Mouse (Mus musculus): ENCODE data around the gene Olfr894. TPM values are rescaled to one million over a fixed set of nuclear protein-coding genes. Genes with fewer than 3 reads are reported as not detected.
"Not testable (repeated sequence)": the region's sequence is repeated elsewhere in the genome, so short reads cannot be mapped to it uniquely, and the experiment has no call there.

Gene Olfr894
- polyA plus RNA-seq (2016; fragmentation: Nextera tagmentation; extraction: Ambion mirVana) = not detected in 2 replicates

DNA sequence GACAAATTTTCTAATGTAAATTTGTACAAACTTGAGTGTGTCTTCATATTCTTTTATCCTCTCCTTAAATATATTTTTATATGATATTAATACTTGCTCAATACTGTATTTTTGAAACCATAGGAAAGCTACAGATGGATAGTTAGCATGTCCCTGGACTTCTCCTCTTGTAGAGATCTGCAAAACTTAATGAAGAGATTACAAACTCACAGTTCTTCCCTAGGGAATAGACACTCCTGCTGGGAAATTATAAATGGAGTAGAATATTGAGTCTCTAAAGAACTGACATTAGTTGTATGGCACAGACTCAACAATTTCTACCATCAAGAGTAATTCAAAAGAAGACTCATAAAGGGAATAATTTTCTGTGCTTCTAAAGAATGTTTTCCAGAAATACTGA lies at the start of gene Olfr894:
Olfr894 (plus strand) TSS at position 301 of the 400 bp plus-strand sequence.
- Histone ChIP-seq H3K27ac (no peak within 1 kb of the TSS), H3K4me3 (no peak within 1 kb of the TSS), H3K4me1 (no peaks in the 10 kb centered on the region), H3K9me3 (no peaks in the 10 kb centered on the region), H3K27me3 (ENCODE audit: poor library complexity, severe bottlenecking) (no peaks in the 10 kb centered on the region), H3K36me3 (replicated peaks) (no peaks in the 10 kb centered on the region)
- DNase-seq (ENCODE audit: extremely low spot score, low spot score) = no peak

DNA sequence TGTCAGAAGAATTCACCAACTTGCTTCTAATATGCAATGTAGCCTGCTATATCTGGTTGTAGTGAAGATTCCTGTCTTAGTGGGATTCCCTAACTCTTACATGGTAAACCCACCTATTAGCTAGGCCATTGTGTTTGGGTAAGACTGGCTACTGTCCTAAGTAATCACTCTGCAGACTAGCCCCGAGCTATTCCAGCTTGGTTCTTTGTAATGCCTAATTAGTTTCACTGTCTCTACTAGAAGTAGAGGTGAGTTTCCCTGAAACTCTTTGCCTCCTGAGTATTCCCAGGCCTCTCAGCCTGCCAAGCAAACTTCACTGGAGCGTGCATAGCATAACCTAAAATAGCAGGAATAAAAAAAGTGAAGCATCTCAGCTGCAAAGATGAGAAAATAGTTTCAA lies 49.5 kb upstream of the Olfr894 start:
- H3K9me3 ChIP-seq; H3K4me3 ChIP-seq; H3K4me1 ChIP-seq; DNase-seq (ENCODE audit: extremely low spot score, low spot score); H3K36me3 ChIP-seq (replicated peaks); H3K27me3 ChIP-seq (ENCODE audit: poor library complexity, severe bottlenecking); H3K27ac ChIP-seq: not testable (repeated sequence)
- 56% methylated on average over 2 of the region's 2 CpGs for WGBS

DNA sequence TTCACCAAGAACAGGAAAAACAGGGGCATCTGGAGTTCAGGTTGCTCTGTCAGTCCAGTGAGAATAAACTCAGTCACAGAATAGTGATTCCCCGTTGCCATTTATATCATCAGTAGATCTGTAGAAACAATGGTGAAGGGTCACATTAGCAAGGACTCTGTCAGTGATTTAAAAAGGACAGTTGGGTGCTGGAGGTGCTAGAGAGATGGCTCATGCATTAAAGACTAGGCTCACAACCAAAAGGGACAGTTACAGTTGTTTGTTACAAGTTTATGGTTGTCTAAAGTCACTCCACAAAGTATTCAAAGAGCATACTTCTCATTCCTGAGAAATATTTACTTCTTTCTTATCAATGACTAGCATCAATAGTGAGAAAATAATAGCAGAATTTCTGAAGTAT lies 37.1 kb upstream of the Olfr894 start, which contains the start of gene Olfr891:
Olfr891 (minus strand) TSS at position 101 of the 400 bp plus-strand sequence.
- no peak for DNase-seq (ENCODE audit: extremely low spot score, low spot score)
- Histone ChIP-seq H3K4me1 (no peaks in the 10 kb centered on the region), H3K27ac (no peak within 1 kb of the TSS), H3K27me3 (ENCODE audit: poor library complexity, severe bottlenecking) (no peaks in the 10 kb centered on the region), H3K4me3 (no peak within 1 kb of the TSS), H3K9me3 (peaks cover 13% of the 10 kb centered on the region), H3K36me3 (replicated peaks) (no peaks in the 10 kb centered on the region)
- 89% methylated on average over 1 of the region's 1 CpGs for WGBS

DNA sequence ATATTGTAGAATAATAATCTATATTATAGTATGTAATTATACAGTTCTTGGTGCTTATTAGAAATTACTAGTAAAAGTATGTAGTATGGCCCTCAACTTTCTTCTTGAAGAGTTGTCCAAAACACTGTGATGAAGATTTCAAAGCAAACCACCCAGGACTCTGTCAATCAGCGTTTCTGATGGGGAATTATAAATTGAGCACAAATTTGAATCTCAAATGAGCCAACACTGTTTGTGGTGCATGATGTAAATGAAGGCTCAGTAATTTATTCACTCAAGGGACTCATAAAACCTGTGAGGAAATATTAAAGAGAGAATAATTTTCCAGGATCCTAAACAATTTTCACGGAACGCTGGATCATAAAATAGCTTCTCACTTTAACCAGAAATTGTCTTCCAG lies 9.8 kb upstream of the Olfr894 start, which contains the start of gene Olfr893:
Olfr893 (plus strand) TSS at position 301 of the 400 bp plus-strand sequence.
- no peak within 1 kb of the TSS for H3K4me3 ChIP-seq
- no peak for DNase-seq (ENCODE audit: extremely low spot score, low spot score)
- no peaks in the 10 kb centered on the region for H3K4me1 ChIP-seq
- H3K27me3 ChIP-seq (ENCODE audit: poor library complexity, severe bottlenecking) = no peaks in the 10 kb centered on the region
- no peaks in the 10 kb centered on the region; the same call in 1 of the 2 replicates for H3K9me3 ChIP-seq
- no peak within 1 kb of the TSS for H3K27ac ChIP-seq
- no peaks in the 10 kb centered on the region for H3K36me3 ChIP-seq (replicated peaks)
- WGBS = 93% methylated on average over 3 of the region's 3 CpGs

DNA sequence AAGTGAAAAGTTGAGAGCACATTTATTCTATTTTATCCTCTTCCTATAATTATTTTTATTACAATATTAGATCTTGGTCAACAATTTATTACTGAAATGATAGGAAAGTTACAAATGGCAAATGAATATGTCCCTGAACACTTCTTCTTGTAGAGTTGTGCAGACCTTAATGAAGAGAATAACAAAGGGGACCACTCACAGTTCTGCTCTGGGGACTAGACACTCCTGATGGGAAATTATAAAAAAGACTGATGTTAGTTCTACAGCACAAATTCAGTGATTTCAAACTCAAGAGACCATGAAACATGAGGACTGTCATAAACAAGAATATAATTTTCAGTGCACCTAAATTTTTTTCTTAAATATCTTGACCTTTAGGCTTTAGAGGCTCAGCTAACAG lies 34.6 kb downstream of the Olfr894 start, which contains the start of gene Olfr143:
Olfr143 (plus strand) TSS at position 301 of the 400 bp plus-strand sequence.
- Histone ChIP-seq H3K27me3 (ENCODE audit: poor library complexity, severe bottlenecking) (no peaks in the 10 kb centered on the region), H3K27ac (no peak within 1 kb of the TSS), H3K4me1 (no peaks in the 10 kb centered on the region), H3K9me3 (no peaks in the 10 kb centered on the region), H3K4me3 (no peak within 1 kb of the TSS), H3K36me3 (replicated peaks) (no peaks in the 10 kb centered on the region)
- no peak for DNase-seq (ENCODE audit: extremely low spot score, low spot score)

DNA sequence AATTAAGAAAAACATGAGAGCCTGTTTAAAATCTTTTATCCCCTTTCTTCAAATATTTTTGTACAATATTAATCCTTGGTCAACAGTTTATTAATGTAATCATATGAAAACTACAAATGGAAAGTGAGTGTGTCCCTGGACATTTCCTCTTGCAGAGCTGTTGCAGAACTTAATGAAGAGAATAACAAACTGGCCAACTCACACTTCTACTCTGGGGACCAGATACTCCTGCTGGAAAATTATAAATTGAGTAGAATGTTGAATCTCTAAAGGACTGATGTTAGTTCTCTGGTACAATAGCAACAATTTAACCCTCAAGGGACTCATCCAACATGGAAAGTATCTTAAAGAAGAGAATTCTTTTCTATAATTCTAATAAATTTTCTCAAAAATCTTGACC lies 49.7 kb downstream of the Olfr894 start, which contains the start of gene Olfr895:
Olfr895 (plus strand) TSS at position 301 of the 400 bp plus-strand sequence.
- H3K27ac ChIP-seq = no peak within 1 kb of the TSS
- no peak for DNase-seq (ENCODE audit: extremely low spot score, low spot score)
- H3K4me3 ChIP-seq = no peak within 1 kb of the TSS
- H3K4me1 ChIP-seq = no peaks in the 10 kb centered on the region
- no peaks in the 10 kb centered on the region for H3K9me3 ChIP-seq
- H3K27me3 ChIP-seq (ENCODE audit: poor library complexity, severe bottlenecking) = no peaks in the 10 kb centered on the region
- no peaks in the 10 kb centered on the region for H3K36me3 ChIP-seq (replicated peaks)

Other genes starting within 250 kb of the Olfr894 start
- not detected in 2 replicates for gene Olfr881, start 226.2 kb upstream of the Olfr894 start, polyA plus RNA-seq (2016; fragmentation: Nextera tagmentation; extraction: Ambion mirVana)
- gene Olfr883, start 192.2 kb upstream of the Olfr894 start, polyA plus RNA-seq (2016; fragmentation: Nextera tagmentation; extraction: Ambion mirVana) = not detected in 2 replicates
- gene Olfr884, start 171.5 kb upstream of the Olfr894 start, polyA plus RNA-seq (2016; fragmentation: Nextera tagmentation; extraction: Ambion mirVana) = not detected in 2 replicates
- not detected in 2 replicates for gene Olfr885, start 156.7 kb upstream of the Olfr894 start, polyA plus RNA-seq (2016; fragmentation: Nextera tagmentation; extraction: Ambion mirVana)
- gene Olfr887, start 134.0 kb upstream of the Olfr894 start, polyA plus RNA-seq (2016; fragmentation: Nextera tagmentation; extraction: Ambion mirVana) = not detected in 2 replicates
- not detected in 2 replicates for gene Olfr888, start 109.9 kb upstream of the Olfr894 start, polyA plus RNA-seq (2016; fragmentation: Nextera tagmentation; extraction: Ambion mirVana)
- 0.16 and 0.19 TPM in 2 replicates for gene Olfr889, start 102.9 kb upstream of the Olfr894 start, polyA plus RNA-seq (2016; fragmentation: Nextera tagmentation; extraction: Ambion mirVana)
- gene Olfr890, start 75.5 kb upstream of the Olfr894 start, polyA plus RNA-seq (2016; fragmentation: Nextera tagmentation; extraction: Ambion mirVana) = not detected in 2 replicates
- not detected in 2 replicates for gene Olfr891, start 37.2 kb upstream of the Olfr894 start, polyA plus RNA-seq (2016; fragmentation: Nextera tagmentation; extraction: Ambion mirVana)
- not detected in 2 replicates for gene Olfr893, start 9.7 kb upstream of the Olfr894 start, polyA plus RNA-seq (2016; fragmentation: Nextera tagmentation; extraction: Ambion mirVana)
- not detected in 2 replicates for gene Olfr143, start 34.7 kb downstream of the Olfr894 start, polyA plus RNA-seq (2016; fragmentation: Nextera tagmentation; extraction: Ambion mirVana)
- not detected in 2 replicates for gene Olfr895, start 49.8 kb downstream of the Olfr894 start, polyA plus RNA-seq (2016; fragmentation: Nextera tagmentation; extraction: Ambion mirVana)
- not detected in 2 replicates for gene Olfr896-ps1, start 73.1 kb downstream of the Olfr894 start, polyA plus RNA-seq (2016; fragmentation: Nextera tagmentation; extraction: Ambion mirVana)
- gene Olfr25, start 111.0 kb downstream of the Olfr894 start, polyA plus RNA-seq (2016; fragmentation: Nextera tagmentation; extraction: Ambion mirVana) = not detected in 2 replicates
- not detected in 2 replicates for gene Olfr898, start 130.4 kb downstream of the Olfr894 start, polyA plus RNA-seq (2016; fragmentation: Nextera tagmentation; extraction: Ambion mirVana)
- not detected in 2 replicates for gene Olfr250, start 148.8 kb downstream of the Olfr894 start, polyA plus RNA-seq (2016; fragmentation: Nextera tagmentation; extraction: Ambion mirVana)
- gene Olfr251, start 159.0 kb downstream of the Olfr894 start, polyA plus RNA-seq (2016; fragmentation: Nextera tagmentation; extraction: Ambion mirVana) = not detected in 2 replicates
- not detected in 2 replicates for gene Olfr147, start 183.6 kb downstream of the Olfr894 start, polyA plus RNA-seq (2016; fragmentation: Nextera tagmentation; extraction: Ambion mirVana)
- gene Olfr901, start 211.4 kb downstream of the Olfr894 start, polyA plus RNA-seq (2016; fragmentation: Nextera tagmentation; extraction: Ambion mirVana) = not detected in 2 replicates
- gene Olfr902, start 229.6 kb downstream of the Olfr894 start, polyA plus RNA-seq (2016; fragmentation: Nextera tagmentation; extraction: Ambion mirVana) = not detected in 2 replicates
- gene Olfr904, start 245.1 kb downstream of the Olfr894 start, polyA plus RNA-seq (2016; fragmentation: Nextera tagmentation; extraction: Ambion mirVana) = not detected in 2 replicates